Mouse (Mus musculus): ENCODE results near the gene Car10. TPM values are rescaled to one million over a fixed set of nuclear protein-coding genes. Genes with fewer than 3 reads are reported as not detected.

The Car10 gene
- total RNA-seq (2022) = under 1 TPM in 2 of 4 experiments, not detected in 2; 0.17 to 0.40 TPM

DNA sequence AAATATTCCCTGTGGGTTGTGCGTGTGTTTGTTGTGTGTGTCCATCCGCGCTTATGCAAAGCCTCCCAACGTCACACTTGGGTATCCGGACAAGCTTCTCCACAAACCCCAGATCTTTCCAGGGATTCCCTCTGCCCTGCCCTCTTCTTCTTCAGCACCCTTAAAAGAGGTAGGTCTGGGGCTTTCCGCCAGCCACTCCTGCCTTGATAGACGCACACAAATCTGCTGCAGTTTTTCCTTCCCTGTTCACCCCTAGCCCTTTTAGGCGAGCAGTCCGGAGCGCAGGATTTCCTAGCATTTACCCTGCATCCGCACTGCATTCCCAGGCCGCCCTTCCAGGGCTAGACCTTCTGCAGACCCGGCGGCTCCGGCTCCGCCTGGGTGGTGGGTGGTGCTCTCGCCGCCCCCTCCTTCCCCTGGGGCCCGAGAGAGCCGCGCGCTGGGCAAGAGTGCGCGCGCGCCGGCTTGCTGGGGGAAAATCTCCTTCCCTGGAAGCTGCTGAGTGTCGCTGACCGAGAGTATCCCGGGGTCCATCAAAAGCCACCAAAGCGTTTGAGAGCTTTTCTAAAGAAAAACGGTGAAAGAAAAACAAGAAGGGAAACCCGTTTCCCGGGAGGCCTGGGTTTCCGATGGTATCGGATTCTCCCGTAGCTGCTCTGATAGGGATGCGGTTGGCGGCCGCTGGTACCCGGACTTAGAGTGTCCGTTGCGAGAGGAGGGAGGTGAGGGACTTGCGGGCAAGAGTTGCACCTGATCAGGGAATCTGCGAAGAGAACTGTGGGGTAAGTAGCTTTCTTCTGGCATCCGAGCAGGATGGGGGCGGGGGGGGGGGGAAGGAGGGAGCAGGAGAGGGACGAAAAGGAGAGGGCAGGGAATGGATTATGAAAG lies at the start of gene Car10:
Gene Car10 (plus strand): TSS at position 88 of the 888 bp plus-strand sequence.
- DNase-seq = no peak

DNA sequence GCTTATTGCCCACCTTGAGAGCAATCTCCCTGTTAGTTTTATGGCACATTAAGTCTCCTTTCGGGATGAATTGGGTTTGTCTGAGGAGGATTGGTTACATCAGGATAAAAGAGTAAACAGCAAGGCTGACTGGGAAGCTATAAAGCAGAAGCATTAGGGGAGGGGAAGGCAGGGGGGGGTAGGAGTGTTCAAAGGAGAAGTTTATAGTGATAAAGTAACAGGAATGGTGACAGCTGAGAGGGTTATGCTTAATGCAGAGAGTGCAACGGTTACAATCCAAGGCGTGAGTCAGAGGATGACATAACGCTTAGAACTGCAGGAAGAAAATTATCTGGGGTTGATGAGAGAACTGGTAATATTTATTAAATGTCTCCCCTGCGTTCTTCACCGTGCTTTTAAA lies 32.8 kb upstream of the Car10 start:
- no peak for DNase-seq

DNA sequence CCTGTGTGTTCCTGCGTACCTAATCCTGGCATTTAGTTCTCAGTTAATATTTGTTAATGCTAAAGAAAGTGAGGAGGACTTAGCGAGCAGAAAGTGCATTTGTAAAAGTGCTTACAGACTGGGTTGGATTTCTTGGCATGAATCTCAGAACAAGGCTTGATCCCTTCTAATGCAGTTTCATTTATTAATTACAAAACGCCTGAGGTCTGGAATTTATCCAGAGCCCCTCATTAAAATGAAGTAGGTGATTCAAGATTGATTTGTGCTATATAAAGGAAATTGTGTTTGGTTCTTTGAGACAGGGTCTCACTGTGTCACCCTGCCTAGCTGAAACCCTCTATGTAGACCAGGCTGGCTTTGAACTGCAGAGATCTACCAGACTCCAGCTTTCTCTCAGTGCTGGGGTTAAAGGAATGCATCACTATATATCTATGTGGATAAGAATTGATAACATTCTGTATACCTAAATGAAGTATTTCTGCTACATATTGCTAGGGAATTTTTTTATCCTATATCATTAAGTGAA lies 32.1 kb upstream of the Car10 start:
- DNase-seq = no peak

DNA sequence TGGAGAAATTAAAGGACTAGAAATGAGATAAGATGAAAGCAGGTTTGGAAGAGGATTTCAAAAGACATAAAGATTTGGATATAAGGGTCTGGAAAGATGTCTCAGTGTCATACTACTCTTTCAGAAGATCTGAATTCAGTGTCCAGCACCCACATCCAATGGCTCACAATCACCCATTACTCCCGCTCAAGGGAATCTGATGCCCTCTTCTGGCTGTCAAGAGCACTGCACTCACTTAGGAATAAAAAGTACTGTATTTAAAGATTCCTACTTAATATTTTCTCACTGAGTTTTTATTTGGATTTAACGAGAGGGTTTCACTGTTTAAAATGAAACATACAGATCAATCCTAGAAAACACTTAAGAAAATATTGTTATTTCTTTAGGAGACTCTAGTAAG lies 2.2 kb upstream of the Car10 start:
- no peak for DNase-seq

DNA sequence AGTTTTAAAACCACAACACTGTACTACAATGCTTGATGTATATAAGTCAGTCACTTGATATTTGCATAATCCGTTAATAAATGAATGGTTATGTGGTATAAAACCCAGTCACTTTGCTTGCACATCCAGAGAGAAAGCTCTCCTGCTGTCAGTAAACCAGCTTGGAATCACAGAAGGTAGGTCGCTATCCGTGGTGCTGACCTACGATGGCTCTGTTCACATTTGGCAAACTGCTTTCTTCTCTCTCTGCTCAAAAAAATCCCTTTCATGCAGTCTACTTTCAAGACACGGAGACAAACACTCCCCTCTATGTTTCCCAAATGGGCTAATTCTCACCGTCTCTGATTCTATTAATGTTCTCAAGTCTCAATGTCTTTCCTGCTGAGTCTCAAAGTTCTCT lies 827 bp upstream of the Car10 start:
- peak; percentile 10 for DNase-seq

DNA sequence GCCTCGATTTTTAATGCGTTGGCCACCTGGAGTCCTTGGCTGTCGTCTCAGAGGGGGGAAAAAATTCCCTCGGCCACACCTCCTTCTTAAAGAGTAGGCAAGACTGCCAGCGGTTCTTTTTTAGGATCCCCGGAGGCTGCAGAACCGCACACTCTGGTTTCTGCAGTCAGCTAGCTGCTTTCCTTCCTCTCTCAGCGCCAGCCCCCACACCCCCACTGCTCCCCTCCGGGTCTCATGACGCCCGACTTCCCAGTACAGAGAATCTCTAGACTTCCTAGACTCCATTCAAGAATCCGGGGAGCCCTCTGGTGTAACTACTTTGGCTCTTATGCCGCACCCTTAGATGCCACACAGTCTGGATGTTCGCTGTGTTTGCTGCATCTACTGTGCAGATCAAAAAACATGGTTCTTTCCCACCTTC lies 387 bp upstream of the Car10 start:
- DNase-seq = no peak

DNA sequence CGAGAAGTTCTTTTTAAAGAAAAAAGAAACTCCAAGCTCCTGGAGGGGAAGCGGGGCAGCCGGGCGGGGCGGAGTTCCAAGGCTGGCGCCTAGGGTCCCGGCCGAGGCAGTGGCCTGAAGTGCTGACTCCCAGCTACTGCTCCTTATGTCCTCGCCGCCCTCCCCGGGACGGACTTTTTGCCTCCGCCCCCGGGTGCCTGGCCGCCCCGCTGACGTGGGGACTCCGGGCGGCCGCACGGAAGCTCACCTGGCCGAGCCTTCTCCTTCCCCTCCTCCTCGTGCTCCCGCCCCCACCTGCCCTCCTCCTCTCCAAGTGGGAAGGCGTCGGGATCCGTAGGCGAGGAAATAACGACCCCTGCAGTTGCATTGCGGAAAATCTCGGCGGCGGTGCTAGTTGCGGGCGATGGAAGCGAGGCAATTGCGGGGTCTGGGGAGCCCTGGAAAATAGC lies 1.1 kb downstream of the Car10 start:
- no peak for DNase-seq

DNA sequence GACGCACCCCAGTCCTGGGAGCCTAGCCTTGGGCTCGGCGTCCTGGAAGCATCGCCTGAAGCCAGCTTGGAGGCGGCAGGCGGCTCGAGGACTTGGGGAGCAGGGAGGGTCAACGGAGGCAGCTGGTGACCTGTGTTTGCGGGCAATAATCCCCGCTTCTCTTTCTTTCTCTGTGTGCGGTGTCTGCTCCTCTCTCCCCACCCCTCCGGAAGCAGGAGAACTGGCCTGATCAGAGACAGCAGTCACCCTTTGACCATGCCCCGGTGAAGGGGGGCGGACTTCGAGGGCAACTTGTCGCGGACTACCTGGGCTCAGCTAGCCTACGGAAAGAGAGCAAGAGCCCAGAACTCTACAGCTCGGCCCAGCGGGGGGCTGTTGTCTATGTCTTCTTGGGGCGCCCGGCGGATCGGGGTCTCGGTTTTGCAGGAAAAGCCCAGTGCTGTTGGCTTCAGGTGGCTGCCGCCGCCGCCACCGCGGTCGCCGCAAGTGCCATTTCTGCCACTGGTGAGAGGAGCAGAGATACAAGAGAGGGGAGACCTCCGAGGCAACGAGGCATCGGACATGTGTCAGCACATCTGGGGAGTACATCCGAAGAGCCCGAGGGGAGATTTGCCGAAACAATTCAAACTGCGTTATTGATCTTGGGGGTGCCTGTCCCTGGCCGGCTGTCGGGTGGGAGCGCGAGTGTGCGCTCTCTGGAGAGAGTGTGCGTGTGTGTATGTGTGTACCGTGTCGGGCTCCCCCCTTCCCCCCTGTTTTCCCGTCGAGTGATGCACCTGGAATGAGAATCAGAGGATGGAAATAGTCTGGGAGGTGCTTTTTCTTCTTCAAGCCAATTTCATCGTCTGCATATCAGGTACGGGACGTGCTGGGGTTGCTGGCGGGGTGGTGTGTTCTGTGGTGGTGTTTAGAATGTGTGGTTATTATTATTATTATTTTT lies 1.9 kb downstream of the Car10 start:
- no peak for DNase-seq

DNA sequence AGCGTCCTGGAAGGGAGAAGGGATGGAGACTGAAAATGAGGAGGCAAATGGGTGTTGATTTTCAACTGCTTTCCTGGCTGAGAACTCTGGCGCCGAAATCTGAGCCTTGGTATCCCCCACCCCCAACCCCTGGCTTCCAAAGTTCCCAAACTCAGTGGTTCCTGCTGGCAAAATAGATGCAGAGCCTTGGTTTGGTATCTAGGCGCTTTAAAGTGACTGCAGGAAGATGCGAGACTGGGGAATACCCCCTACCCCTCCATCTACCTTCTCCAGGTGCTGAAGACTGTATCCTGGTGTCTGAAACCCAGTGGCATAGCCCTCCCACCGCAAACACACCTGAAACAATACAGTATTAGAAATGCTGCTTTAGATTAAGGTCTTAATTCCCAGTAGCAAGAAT lies 2.8 kb downstream of the Car10 start:
- DNase-seq = no peak

DNA sequence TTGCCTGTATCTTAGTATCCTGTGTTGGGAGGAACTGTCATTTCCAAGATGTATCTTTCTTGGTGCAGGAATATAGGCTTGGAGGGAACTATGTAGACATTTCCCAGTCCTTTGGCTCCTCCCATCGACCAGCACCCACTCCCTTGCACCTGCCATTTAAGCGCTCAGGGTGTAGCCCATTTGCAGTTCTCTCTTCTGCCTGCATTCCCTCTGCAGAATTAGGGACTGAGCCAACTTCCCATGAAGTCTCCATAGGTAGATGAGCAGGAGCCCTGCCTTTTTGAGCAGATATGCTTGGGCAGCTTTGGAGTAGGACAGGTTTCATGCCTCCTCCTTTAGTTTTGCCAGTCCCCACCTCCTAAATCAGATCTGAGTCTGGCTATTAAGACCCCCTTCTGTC lies 3.3 kb downstream of the Car10 start:
- no peak for DNase-seq

DNA sequence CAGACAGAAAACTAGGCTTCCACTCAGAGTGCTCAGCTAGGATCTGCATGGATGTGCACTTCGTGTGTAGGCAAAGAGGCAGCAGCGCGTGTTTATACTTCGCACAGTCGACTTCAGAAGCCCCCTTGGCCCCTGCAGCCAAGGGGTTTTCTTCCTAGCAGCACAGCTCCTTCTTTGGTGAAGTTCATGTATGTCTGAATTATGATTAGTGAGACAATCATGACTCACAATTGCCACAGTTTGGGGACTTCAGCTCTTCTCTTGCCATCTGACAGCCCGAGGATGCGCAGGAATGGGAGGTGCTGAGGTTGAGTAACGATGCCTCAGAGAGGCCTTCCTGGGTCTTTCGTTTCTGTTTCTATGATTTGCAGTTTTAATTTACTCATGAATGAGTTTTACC lies 4.5 kb downstream of the Car10 start:
- no peak for DNase-seq

DNA sequence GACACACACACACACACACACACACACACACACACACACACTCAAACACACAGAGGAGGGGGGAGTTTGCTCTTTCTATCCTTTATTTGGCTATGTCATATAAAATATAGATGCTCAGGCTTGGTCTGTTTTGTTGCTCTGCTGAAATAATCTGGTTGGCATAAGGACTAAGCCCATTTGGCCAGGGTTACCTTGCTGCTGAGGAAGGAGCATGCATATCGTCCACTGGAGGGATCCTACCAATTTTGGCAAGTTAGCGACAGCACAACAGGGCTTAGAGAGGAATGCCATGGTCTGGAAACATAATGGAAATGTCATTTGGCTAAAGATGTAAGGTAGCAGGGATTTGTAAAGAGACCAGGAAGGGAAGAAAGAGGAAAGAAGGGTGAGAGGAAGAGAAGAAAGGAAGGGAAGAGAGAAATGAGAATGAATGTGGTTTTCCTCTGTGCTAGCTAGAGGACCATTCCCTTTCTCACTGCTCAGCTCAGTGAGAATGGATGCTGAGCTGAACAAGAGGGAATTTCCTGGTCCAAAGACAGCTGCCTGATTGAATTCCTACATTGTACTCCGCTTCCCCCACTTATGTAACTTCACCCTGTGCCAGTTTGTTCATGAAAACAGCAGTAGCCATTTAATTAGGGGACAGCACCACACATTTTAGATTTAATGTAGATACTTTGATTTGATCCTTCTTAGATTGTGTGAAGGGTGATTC lies 5.4 kb downstream of the Car10 start:
- DNase-seq = no peak

DNA sequence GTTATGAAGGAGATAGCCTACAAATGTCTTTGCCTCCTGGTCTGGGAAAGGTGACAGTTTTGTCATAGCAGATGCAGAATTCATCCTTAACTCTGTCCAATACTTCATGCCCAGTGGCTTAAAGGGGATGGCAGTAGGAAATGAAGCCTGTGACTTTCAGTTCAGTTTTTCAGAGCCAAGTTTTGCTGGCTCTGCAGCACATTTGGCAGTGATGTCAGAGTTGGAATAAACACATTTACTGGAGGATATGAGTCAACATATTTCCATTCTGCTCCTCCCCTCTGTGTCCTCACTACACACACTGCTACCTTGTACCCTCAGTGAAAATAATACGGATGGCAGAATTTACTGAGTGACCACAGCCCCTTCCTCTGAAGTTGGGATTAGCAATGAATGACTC lies 11.6 kb downstream of the Car10 start:
- no peak for DNase-seq

DNA sequence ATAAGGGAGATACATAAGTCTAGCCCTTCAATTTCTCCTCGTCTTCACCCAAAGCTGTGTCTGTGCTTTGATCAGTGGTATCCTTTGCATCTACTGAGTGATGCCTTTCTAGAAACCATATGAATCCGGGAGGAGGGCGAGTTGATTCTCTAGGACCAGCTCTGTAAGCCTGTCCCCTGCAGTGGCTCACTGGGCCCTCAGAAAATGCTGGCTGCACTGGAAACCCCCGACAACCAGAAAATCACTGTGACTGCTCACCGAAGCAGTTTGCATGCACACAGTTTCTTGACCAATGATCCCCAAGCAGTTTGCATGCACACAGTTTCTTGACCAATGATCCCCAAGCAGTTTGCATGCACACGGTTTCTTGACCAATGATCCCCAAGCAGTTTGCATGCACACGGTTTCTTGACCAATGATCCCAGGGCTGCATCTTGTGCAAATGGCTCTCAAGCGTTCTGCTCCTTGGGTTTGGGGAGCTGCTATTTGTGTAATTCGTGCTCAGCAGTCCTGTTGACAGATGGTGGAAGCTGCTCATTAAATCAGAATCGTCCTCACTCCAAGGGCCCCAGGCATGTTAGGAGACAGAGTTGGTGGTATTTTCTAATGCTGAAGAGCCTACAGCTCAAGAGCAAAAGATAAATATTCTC lies 23.1 kb downstream of the Car10 start:
- no peak for DNase-seq

DNA sequence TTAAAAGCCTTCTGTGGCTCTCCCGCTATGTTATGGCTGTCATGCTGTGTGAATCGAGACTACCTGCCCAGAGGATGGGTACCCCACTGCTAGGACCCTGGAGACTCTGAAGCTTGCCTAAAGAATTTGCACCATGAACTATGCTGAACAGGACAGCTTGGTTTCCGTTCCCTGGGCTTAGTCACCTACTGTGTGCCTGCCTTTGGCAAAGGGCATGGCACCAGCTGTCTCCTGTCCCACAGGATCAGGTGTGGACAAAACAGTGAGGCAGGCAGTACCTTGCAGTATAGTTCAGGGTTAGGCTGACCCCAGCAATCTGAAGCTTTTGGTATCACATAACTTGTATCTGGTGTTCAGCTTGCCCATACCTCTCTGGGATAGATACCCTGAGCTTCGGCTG lies 25.9 kb downstream of the Car10 start:
- no peak for DNase-seq

DNA sequence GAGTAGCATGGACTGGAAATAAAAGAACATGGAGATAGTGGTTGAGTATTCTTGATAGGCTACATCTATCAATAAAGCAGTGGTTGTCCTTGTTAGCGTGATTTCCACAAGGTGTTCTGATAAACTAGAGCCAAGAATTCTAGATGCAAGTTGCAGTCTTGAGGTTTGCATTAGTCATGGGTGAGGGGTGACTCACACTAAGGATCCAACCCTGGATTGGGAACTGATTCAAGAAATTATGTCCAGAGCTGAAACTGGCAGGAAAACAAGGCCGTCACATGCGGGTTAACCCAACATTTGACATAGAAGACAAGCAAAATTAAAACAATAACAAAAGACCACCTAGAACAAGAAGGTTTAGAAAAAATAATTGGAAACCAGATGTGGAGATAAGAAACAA lies 28.6 kb downstream of the Car10 start:
- DNase-seq = peak; percentile 35

DNA sequence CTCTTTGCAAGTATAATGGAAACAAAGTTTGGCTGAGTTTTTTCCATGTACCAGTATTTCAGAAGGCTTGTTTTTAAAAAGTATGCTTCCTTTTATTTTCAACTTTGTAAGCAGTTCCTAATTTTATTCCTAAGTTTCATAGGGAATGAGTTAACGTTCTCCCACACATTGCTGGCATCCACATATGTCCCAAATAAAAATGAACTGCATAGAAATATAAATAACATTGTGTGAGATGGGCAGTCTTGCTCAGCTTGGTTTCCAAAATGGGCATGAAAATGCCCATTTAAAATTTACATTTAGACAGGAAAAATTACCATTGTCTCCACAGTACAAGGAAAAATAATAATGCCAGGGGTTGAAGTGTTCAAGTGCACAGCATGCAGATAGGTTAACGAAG lies 30.7 kb downstream of the Car10 start:
- no peak for DNase-seq

DNA sequence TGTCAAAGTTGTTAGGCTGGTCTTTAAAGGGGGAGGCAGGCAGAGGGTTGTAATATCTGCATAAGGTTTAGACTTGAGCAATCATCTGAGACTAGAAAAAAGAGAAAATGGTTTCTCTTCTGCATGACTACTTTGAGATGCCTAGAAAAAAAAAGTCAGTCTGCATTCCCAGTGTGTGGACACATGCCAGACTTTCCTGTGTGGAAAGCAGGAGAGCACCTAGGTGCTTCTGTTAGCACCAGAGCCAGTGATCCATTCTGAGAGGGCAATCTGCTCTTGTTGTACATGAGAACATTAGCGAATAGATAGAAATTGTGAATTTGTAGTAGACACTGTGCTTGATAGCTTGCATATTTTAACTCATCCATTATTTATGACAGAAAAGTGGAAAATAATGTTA lies 40.0 kb downstream of the Car10 start:
- DNase-seq = no peak

DNA sequence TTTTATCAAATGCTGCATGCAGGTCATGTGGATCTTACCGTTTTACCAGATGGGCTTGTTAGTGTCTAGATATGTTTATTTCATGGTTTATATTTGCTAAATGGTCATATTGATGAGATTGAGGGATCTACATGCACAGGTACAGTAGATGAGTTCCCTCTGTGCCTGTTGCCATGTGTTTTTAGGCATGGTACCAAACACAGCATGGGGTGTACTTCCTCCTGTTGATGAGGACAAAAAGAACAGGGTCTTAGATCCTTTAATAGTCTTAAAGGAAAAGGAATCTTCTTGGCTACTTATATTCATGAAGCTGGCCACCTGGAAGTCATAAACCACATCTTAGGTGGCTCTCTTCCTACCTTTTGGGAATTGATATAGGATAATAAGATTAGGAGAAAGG lies 43.9 kb downstream of the Car10 start:
- no peak for DNase-seq

DNA sequence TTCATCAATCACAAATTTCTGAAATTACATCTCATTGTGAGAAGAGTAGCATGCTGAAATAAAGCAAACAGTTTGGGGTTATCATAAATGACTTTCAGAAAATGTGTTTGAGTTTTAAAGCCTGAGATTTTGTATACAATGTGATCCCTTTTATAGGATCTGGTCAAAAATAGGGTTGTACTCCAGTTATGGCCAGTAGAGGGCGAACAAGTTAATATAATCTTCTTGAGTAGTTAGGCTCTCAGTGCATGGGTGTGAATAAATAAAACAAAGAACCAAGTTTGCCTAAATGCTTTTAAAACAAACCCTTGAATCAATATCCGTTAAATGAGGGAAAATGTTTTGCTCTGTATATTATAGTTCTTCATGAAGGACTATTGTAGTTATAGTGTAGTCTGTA lies 46.7 kb downstream of the Car10 start:
- no peak for DNase-seq

DNA sequence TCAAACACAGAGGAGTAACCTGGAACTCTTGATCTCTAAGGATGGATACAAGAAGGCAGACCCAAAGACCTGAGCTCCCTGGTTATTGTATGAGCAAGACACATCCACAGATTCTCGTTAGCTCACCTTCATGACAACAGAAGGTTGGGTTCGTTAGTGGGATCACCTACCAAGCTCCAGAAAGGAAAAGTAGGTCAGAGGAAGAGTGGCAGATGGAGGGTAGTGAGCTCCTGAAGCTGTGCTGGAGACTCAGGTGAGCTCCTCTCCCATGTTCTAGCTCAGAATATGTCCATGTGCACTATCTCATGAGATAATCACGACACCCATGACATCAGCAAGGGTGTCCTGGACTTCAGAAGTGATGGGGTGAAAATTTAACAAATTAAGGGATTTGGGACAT lies 57.1 kb downstream of the Car10 start:
- DNase-seq = no peak

DNA sequence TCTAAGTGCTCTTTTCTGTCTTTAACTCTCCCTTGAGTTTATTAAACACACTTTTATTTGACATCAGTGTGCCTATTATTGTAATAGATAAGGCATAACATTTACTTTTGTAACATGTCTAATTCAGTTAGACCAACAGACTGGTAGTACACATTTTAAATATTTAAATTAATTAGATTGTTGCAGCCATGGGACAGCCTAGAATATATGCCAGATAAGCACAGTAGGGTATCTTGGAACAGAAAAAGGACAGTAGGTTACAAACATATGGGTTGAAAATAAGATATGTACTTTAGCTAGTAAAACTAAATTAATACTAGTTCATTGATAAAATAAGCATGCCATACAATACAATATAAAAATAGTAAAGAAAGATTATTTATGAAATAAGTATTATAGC lies 74.6 kb downstream of the Car10 start:
- DNase-seq = no peak

Data from adrenal gland, adult 8-10 months (tissue).